Mouse (Mus musculus) thymus, postnatal 10 days (tissue): ENCODE measurements around the gene Olfr214.
"Not testable (repeated sequence)": the region's sequence is repeated elsewhere in the genome, so short reads cannot be mapped to it uniquely, and the experiment has no call there.

Experiments used
- DNase-seq, 2 experiments: peaks; one replicate each; pipeline ENCODE4 v3.0.0; 2021; ENCODE audit warnings: low spot score in 2 of 2

The Olfr214 gene

GRCm38 (mm10) chr6:116553935-116554334, at the start of gene Olfr214:
Gene Olfr214, plus strand, starts transcription at chr6:116554235.
- no peak for DNase-seq

GRCm38 (mm10) chr6:116506302-116507003, 47.6 kb upstream of the Olfr214 start, which contains the start of gene Olfr212:
Gene Olfr212, plus strand, starts transcription at chr6:116506516.
- DNase-seq = not testable (repeated sequence)

GRCm38 (mm10) chr6:116514832-116515231, 39.2 kb upstream of the Olfr214 start:
- no peak for DNase-seq

GRCm38 (mm10) chr6:116538156-116538555, 15.9 kb upstream of the Olfr214 start, which contains the start of gene Olfr213:
Gene Olfr213, plus strand, starts transcription at chr6:116538456.
- no peak for DNase-seq

GRCm38 (mm10) chr6:116542500-116542899, 11.5 kb upstream of the Olfr214 start:
- no peak for DNase-seq

GRCm38 (mm10) chr6:116550841-116551240, 3.2 kb upstream of the Olfr214 start, which contains the start of gene Gm5580:
Gene Gm5580, plus strand, starts transcription at chr6:116551141.
- DNase-seq = not testable (repeated sequence)

- DNase-seq = no peak
Observed at GRCm38 (mm10) chr6:116554952-116555351, 917 bp downstream of the Olfr214 start.

GRCm38 (mm10) chr6:116569834-116570233, 15.8 kb downstream of the Olfr214 start:
- peak in 1 of 2 experiments; percentile 12 for DNase-seq

- no peak for DNase-seq
Observed at GRCm38 (mm10) chr6:116584095-116584494, 30.1 kb downstream of the Olfr214 start, which contains the start of gene Olfr215. Gene Olfr215, minus strand, starts transcription at chr6:116584195.

- DNase-seq = not testable (repeated sequence)
Observed at GRCm38 (mm10) chr6:116600969-116601368, 46.9 kb downstream of the Olfr214 start.

GRCm38 (mm10) chr6:116607230-116607629, 53.2 kb downstream of the Olfr214 start:
- no peak for DNase-seq
